Mouse (Mus musculus): ENCODE measurements around the gene Prune1. TPM values are rescaled to one million over a fixed set of nuclear protein-coding genes. Genes with fewer than 3 reads are reported as not detected.

Gene Prune1
- polyA plus RNA-seq, 1 experiment from 2014 or later = 29.8 TPM

GRCm38 (mm10) chr3:95203880-95204279 lies 78.0 kb downstream of the Prune1 start:
- no peak overlapping the region for H3K9ac ChIP-seq (ENCODE audit: low read length)
- no peaks in the 10 kb centered on the region for H3K9me3 ChIP-seq (ENCODE audit: control insufficient read depth, low read length)
- no peak overlapping the region for H3K4me3 ChIP-seq (ENCODE audit: control insufficient read depth in 1 of 2, insufficient read depth in 1 of 2, low read depth in 1 of 2, low read length in 2 of 2)
- no peaks in the 10 kb centered on the region for H3K27me3 ChIP-seq (ENCODE audit: control insufficient read depth, insufficient read depth, low read length)
- no peak overlapping the region for H3K27ac ChIP-seq (replicated peaks in 1 of 2; ENCODE audit: control insufficient read depth in 1 of 2, insufficient read depth in 1 of 2, low read depth in 2 of 2, low read length in 2 of 2)
- ATAC-seq (ENCODE audit: insufficient number of reproducible peaks, insufficient read depth, low FRiP score, low read depth) = no peak
- WGBS = 89% methylated on average over 6 of the region's 6 CpGs
- H3K4me2 ChIP-seq (ENCODE audit: low read length) = no peak overlapping the region
- no peaks in the 10 kb centered on the region for H3K4me1 ChIP-seq (ENCODE audit: control insufficient read depth in 2 of 2, insufficient read depth in 2 of 2, low read length in 2 of 2)
- peaks cover 95% of the 10 kb centered on the region for H3K36me3 ChIP-seq (ENCODE audit: control insufficient read depth, insufficient read depth, low read length)

Other genes starting within 250 kb of the Prune1 start
- 176 and 188 TPM in 2 replicates for gene Psmd4, start 239.5 kb downstream of the Prune1 start, polyA plus RNA-seq (2014; fragmentation: Nextera tagmentation; extraction: Ambion mirVana)
- gene Pip5k1a, start 175.1 kb downstream of the Prune1 start, polyA plus RNA-seq (2014; fragmentation: Nextera tagmentation; extraction: Ambion mirVana) = 11.9 and 12.7 TPM in 2 replicates
- 87.5 and 95.7 TPM in 2 replicates for gene Vps72, start 171.1 kb downstream of the Prune1 start, polyA plus RNA-seq (2014; fragmentation: Nextera tagmentation; extraction: Ambion mirVana)
- 1.6 and 2.2 TPM in 2 replicates for gene Tmod4, start 157.6 kb downstream of the Prune1 start, polyA plus RNA-seq (2014; fragmentation: Nextera tagmentation; extraction: Ambion mirVana)
- 58.5 and 58.7 TPM in 2 replicates for gene Scnm1, start 148.1 kb downstream of the Prune1 start, polyA plus RNA-seq (2014; fragmentation: Nextera tagmentation; extraction: Ambion mirVana)
- 8.1 and 8.4 TPM in 2 replicates for gene Lysmd1, start 148.0 kb downstream of the Prune1 start, polyA plus RNA-seq (2014; fragmentation: Nextera tagmentation; extraction: Ambion mirVana)
- gene Tnfaip8l2, start 139.7 kb downstream of the Prune1 start, polyA plus RNA-seq (2014; fragmentation: Nextera tagmentation; extraction: Ambion mirVana) = 2.6 and 3.3 TPM in 2 replicates
- 3.2 and 5.8 TPM in 2 replicates for gene Sema6c, start 121.6 kb downstream of the Prune1 start, polyA plus RNA-seq (2014; fragmentation: Nextera tagmentation; extraction: Ambion mirVana)
- gene Gabpb2, start 64.2 kb downstream of the Prune1 start, polyA plus RNA-seq (2014; fragmentation: Nextera tagmentation; extraction: Ambion mirVana) = 6.6 and 7.9 TPM in 2 replicates
- 61.7 and 63.3 TPM in 2 replicates for gene Cdc42se1, start 53.3 kb downstream of the Prune1 start, polyA plus RNA-seq (2014; fragmentation: Nextera tagmentation; extraction: Ambion mirVana)
- gene Mllt11, start 49.9 kb downstream of the Prune1 start, polyA plus RNA-seq (2014; fragmentation: Nextera tagmentation; extraction: Ambion mirVana) = 12.6 and 14.2 TPM in 2 replicates
- 0.23 and 0.46 TPM in 2 replicates for gene Gm128, start 40.5 kb downstream of the Prune1 start, polyA plus RNA-seq (2014; fragmentation: Nextera tagmentation; extraction: Ambion mirVana)
- gene Bnipl, start 30.9 kb downstream of the Prune1 start, polyA plus RNA-seq (2014; fragmentation: Nextera tagmentation; extraction: Ambion mirVana) = not detected in 2 replicates
- 25.6 and 28.8 TPM in 2 replicates for gene Mindy1, start 731 bp downstream of the Prune1 start, polyA plus RNA-seq (2014; fragmentation: Nextera tagmentation; extraction: Ambion mirVana)
- gene Anxa9, start 25.1 kb upstream of the Prune1 start, polyA plus RNA-seq (2014; fragmentation: Nextera tagmentation; extraction: Ambion mirVana) = 0.88 TPM in 2 replicates
- gene Cers2, start 32.7 kb upstream of the Prune1 start, polyA plus RNA-seq (2014; fragmentation: Nextera tagmentation; extraction: Ambion mirVana) = 118 and 123 TPM in 2 replicates
- gene Setdb1, start 75.1 kb upstream of the Prune1 start, polyA plus RNA-seq (2014; fragmentation: Nextera tagmentation; extraction: Ambion mirVana) = 22.1 and 24.4 TPM in 2 replicates
- gene 4930558C23Rik, start 120.8 kb upstream of the Prune1 start, polyA plus RNA-seq (2014; fragmentation: Nextera tagmentation; extraction: Ambion mirVana) = not detected in 2 replicates
- 27.5 and 28.5 TPM in 2 replicates for gene Arnt, start 152.3 kb upstream of the Prune1 start, polyA plus RNA-seq (2014; fragmentation: Nextera tagmentation; extraction: Ambion mirVana)
- gene Ctsk, start 217.2 kb upstream of the Prune1 start, polyA plus RNA-seq (2014; fragmentation: Nextera tagmentation; extraction: Ambion mirVana) = 23.2 and 23.9 TPM in 2 replicates
- gene Ctss, start 244.7 kb upstream of the Prune1 start, polyA plus RNA-seq (2014; fragmentation: Nextera tagmentation; extraction: Ambion mirVana) = 19.0 and 28.3 TPM in 2 replicates